Mouse (Mus musculus) Patski (cell line): Measurements from ENCODE around the gene Tm4sf19. TPM values are rescaled to one million over a fixed set of nuclear protein-coding genes. Genes with fewer than 3 reads are reported as not detected.
A peak's percentile ranks its signal among the peaks of the same experiment; 100 is the strongest.

Experiments
- ATAC-seq: fragments of 100-300 bp; one replicate; pipeline ENCODE4 v1.8.0; 2021
- CTCF ChIA-PET: fragments of 350-600 bp; sonication (Branson Sonifier 250); formaldehyde crosslinking; loops from one replicate; lab custom pipeline; 2022; ENCODE audit warnings: inconsistent platforms; lab: Charles Lee
- POLR2A ChIA-PET: fragments of 350-600 bp; sonication (Branson Sonifier 250); formaldehyde crosslinking; loops from one replicate; lab custom pipeline; 2022; ENCODE audit warnings: antibody characterized with exemption, inconsistent platforms; lab: Charles Lee
- DNase-seq: peaks from one replicate; pipeline ENCODE4 v3.0.0-alpha.2; 2011; ENCODE audit warnings: low read depth, low spot score
- H3K27me3 ChIP-seq: fragments of 371-371 bp; one replicate; pipeline ENCODE4 v1.5.1; 2021
- CTCF ChIP-seq: fragments of 100-300 bp; IDR thresholded peaks from one replicate; pipeline ENCODE4 v1.5.1; 2021
- in situ Hi-C: fragments of 300-500 bp; cut with MboI; formaldehyde crosslinking; loops from 3 replicates; pipeline ENCODE4 v1.11.1; 2018; ENCODE audit warnings: low pct_unique_long_range_greater_than_20kb, mixed read lengths
- polyA plus RNA-seq: library from polyadenylated mRNA; unstranded; gene quantifications from one replicate; pipeline ENCODE4 v1.2.3, GENCODE M21; 2021

The Tm4sf19 gene
- polyA plus RNA-seq, 1 experiment from 2014 or later = not detected

DNA sequence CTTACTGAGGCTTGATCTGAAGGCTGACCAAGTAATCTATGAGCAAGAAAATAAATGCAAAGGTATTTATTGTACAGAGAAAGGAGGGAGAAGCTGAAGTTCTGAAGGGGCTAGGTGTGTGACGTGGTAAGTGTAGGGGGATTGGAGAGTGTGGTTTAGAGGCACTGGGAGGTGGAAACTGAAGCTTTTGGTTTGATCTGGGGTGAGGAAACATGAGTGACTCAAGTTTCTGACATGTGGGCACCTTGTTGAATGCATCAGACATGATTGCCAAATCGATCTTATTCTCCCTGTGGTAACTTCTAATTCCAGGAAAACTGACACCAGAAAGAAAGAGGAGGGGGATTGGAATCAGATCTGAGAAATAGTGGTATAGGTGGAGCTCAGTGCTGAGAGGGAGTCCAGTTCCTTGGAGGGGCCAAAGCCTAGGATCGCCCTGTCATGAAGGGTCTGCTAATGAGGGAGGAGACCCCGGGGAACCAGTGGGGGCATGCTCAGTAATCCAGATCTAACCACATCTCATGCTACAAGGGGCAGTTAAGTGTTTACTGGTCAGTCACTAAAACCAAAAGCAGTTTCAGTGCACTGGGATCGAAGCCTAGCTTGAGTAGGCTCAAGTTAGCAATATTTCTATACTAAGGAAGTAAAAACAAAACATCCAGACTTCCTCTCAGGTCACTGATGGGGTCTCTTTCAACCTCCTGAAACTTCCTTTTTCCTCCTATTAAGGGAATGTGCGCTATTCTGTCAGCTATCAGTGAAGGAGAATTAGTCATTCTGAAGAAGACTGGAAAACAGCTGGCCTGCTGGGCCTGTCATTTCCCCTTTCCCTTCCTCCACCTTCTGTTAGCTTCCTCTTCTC is 4.4 kb upstream of the Tm4sf19 start:
- ChIA-PET POLR2A (interaction anchor here (0.6 to 1.1 kb wide), 2 partner anchors 37 to 65 kb away, joined by 3 read pairs; no protein-coding TSS in a partner anchor), CTCF (no interaction called here)
- ATAC-seq (peak; percentile 39), DNase-seq (peak; percentile 12)
- in situ Hi-C loops = no loop called here
- H3K27me3 ChIP-seq = no peaks in the 10 kb centered on the region
- no peak for TF ChIP-seq CTCF

DNA sequence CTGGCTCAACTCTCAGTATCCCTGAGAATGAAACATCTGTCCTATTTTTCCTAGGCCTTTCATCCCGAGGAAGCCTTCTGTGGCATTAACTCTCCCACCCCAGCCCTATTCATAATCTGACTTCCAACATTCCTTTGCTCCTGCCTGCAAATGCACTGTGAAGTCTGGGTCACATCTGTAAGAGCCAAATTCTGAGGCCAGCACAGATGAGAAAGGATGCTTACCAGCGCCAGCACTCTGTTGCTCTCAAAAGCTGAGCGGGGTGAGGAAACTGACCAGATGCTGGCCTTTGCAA is 3.8 kb upstream of the Tm4sf19 start:
- no peaks in the 10 kb centered on the region for H3K27me3 ChIP-seq
- no peak for TF ChIP-seq CTCF
- POLR2A ChIA-PET = interaction anchor here (0.6 to 1.1 kb wide), 2 partner anchors 38 to 65 kb away, joined by 3 read pairs; no protein-coding TSS in a partner anchor
- ATAC-seq (no peak), DNase-seq (no peak)
- in situ Hi-C loops = no loop called here
- CTCF ChIA-PET = interaction anchor here (1.4 kb wide), 1 partner anchor 9 kb away, joined by 3 read pairs; no protein-coding TSS in a partner anchor

DNA sequence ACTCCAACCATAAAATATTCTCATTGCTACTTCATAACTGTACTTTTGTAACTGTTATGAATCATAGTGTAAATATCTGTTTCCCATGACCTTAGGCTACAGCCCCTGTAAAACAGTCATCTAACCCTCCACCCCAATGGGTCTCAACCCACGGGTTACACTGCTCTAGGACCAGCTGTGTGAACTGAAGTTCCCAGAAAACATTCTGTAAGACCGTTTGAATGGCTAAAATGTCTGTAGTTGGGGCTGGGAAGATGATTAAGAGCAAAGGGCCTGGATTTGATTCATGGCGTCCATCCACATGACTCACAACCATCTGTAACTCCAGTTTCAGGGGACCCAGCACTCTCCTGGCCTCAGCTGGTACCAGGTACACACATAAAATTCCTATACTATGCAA is 2.1 kb upstream of the Tm4sf19 start:
- CTCF ChIA-PET = no interaction called here
- no peaks in the 10 kb centered on the region for H3K27me3 ChIP-seq
- ATAC-seq (no peak), DNase-seq (no peak)
- in situ Hi-C loops = no loop called here
- no peak for TF ChIP-seq CTCF
- POLR2A ChIA-PET = no interaction called here

DNA sequence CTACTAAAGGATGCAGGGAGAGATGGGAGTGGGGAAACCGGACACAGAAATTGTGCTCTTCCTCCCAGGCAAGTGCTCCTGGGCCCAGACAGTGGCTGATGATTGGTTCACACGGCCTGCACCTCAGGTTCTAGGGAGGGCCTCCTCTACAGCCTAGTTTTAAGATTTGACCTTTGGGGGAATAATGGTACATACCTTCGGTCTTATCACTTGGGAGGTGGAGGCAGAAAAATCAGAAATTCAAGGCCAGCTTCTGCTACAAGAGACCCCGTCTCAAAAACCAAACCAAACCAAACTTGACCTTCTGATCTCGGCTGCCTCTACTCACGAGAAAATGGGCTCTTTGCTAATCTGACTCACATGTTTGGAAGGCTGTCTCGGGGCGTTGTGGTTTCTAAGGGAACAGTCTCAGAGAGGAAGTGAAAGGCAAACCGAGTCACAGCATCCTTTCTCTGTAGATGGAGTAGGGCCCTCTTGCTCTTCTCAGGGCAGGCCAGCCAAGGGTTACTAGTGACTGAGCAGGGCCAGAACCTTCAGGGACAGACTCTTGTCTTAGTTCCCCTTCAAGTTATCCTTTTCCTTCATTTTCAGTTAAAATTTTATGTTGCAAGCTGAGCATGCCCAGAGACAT is 1.1 kb downstream of the Tm4sf19 start:
- in situ Hi-C loops = no loop called here
- ATAC-seq = no peak
- no peak for DNase-seq
- TF ChIP-seq CTCF = no peak
- CTCF ChIA-PET = no interaction called here
- no peaks in the 10 kb centered on the region for H3K27me3 ChIP-seq
- POLR2A ChIA-PET = no interaction called here

DNA sequence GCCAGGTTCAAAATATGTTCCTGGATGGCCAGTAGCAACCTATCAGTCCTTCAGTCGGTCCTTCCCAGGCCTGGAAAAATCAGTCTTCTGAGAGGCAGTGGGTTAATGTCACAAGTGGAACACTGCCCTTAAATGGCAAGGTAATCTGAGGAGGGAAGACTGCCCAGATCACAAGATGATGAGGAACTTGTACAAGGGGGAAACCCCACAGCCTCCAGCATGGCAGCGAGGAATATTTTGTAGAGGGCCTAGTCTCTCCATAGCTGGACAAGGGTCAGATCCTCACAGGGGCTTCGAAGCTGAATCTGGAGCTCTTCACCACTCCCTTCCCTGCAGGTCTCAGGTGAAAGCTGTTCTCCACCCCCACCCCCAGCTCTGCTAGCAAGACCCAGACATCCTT is 2.5 kb downstream of the Tm4sf19 start:
- ChIA-PET CTCF (no interaction called here), POLR2A (no interaction called here)

DNA sequence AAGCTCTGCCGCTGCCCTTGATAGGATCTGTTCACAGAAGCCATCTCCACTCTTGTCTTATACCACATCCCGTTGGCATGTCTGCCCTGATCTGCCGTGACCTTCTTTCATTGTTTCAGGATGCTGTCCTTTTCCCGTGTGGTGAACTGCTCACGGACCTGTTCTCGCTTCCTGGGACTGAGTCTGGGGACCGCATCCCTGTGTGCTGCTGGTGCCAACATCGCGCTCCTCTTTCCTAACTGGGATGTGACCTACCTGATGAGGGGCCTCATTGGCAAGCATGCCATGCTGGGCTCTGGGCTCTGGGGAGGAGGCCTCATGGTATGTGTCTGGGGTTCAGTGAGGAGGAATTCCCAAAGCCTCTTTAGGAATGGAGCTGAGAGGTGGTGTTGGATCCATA is 5.4 kb downstream of the Tm4sf19 start:
- H3K27me3 ChIP-seq = no peaks in the 10 kb centered on the region
- DNase-seq = no peak
- no peak for ATAC-seq
- no peak for TF ChIP-seq CTCF
- in situ Hi-C loops = no loop called here
- ChIA-PET POLR2A (no interaction called here), CTCF (no interaction called here)

More for the DNA sequence above, 2.5 kb downstream of the Tm4sf19 start:
- no peak for DNase-seq
- no peak for ATAC-seq
- in situ Hi-C loops = no loop called here
- no peak for TF ChIP-seq CTCF
- no peaks in the 10 kb centered on the region for H3K27me3 ChIP-seq

DNA sequence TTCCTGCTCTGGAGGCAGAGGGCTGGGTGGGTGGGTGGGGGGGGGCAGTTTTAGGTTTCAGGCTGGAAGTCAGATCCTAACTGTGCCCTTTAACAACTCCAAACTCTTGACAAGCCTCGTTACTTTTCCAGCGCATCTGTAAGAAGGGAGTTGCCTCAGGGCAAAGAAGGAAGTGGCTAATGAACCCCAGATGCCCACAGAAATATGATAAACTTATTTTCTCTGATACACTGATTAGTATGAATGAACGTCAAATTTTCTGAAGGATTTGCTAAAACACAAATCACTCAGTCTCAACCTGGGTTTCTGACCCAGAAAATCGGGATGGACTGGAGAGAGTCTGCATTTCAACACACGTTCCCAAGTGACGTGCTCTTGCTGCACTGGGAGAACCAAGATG is 6.4 kb downstream of the Tm4sf19 start:
- H3K27me3 ChIP-seq = no peaks in the 10 kb centered on the region
- TF ChIP-seq CTCF = no peak
- ChIA-PET CTCF (no interaction called here), POLR2A (no interaction called here)
- in situ Hi-C loops = no loop called here
- DNase-seq (no peak), ATAC-seq (no peak)

DNA sequence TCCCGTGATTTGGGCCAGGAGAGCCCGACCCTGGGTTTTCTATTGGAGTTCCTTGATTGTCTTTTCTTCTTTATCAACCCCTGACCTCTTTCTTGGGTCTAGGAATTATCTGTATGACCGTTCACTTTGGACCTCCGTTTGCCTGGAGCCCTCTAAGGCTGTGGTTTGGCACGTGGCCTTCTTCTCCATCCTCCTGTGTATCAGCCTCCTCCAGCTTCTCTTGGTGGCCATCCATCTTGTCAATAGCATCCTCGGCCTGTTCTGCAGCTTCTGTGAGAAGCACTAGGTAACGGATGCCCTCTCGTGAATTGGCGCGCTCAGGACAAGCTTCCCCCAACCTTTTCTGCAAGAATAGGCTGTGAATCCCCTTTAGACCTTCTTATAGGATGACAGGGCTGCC is 7.4 kb downstream of the Tm4sf19 start:
- ATAC-seq = no peak
- no peak for TF ChIP-seq CTCF
- in situ Hi-C loops = no loop called here
- ChIA-PET CTCF (no interaction called here), POLR2A (no interaction called here)
- no peak for DNase-seq
- H3K27me3 ChIP-seq = no peaks in the 10 kb centered on the region

DNA sequence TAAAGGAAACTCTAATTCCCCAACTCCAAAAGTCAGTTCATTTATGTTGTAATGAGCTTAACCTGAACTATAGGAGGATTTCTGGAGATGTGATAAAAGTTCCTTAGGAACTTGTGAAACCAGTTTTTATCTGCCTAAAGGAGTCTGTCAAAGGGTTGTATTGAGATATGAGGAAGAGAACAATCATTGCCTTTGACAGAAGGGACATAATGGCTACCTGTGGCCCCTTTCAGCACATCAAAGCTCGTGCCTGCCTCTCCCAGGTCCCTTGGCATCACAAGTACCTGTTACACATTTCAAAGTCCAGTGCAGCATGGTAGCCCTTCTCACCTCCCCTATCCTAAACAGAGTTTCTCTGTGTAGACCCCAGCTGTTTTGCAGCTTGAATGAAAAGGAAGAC is 17.2 kb downstream of the Tm4sf19 start:
- H3K27me3 ChIP-seq = no peaks in the 10 kb centered on the region
- ATAC-seq (no peak), DNase-seq (no peak)
- ChIA-PET CTCF (no interaction called here), POLR2A (no interaction called here)
- in situ Hi-C loops = no loop called here
- no peak for TF ChIP-seq CTCF

DNA sequence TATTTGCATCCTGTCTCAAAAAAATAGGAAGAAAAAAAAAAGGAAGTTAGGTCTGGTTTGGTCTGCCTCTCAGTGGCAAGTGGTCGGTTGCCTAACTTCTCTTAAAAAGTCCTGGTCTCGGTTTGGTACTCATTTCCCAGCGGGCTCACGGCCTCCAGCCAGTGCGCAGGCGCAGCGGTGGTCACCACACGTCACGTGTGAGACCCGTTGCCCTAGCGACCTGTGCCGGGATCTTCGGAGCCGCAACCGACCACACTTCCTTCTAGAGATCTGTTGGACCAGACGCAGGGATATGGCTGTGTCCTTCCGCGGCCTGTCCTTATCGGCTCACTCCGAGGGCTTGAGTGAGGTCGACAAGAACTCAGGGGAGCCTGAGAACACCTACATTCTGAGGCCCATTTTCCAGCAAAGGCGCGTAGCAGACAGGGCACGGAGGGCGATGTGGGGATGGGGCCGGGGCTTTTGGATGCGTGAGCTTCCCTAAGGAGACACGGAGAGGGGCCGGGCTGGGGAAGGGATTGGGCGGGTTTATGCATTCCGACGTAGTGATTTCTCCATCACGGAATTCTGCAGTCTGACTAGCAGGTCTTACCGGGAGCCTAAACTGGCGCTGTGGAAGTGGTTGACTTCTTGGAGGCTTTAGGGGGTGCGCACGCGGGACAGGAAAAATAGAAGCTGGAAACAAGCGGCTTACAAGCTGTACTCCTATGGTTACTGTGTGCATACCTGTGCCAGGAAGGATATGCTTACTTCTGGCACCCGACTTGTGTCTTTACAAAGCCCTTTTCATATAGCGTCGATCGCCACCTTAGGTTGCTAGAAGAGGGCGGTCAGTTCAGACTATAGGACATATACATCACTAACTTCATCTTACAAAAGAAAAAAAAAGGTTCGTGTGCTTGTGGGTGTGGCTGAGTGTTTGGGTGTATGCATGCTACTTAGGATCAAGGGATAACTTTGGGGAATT is 19.5 kb downstream of the Tm4sf19 start, which contains the start of gene Tctex1d2:
TSS of gene Tctex1d2 (plus strand) at position 186 of the 967 bp plus-strand sequence.
- DNase-seq (peak; percentile 82), ATAC-seq (peak; percentile 79)
- CTCF ChIA-PET = interaction anchor here (1.0 to 1.7 kb wide), 2 partner anchors 10 to 177 kb away, joined by 3 to 4 read pairs; partner anchors contain the start of gene Pcyt1a
- no peak for TF ChIP-seq CTCF
- H3K27me3 ChIP-seq = no peaks in the 10 kb centered on the region
- in situ Hi-C loops = no loop called here
- POLR2A ChIA-PET = interaction anchor here (0.7 to 2.0 kb wide), 3 partner anchors 9 to 116 kb away, joined by 3 to 6 read pairs (median 4); no protein-coding TSS in a partner anchor
